In the genomic region with DNA sequence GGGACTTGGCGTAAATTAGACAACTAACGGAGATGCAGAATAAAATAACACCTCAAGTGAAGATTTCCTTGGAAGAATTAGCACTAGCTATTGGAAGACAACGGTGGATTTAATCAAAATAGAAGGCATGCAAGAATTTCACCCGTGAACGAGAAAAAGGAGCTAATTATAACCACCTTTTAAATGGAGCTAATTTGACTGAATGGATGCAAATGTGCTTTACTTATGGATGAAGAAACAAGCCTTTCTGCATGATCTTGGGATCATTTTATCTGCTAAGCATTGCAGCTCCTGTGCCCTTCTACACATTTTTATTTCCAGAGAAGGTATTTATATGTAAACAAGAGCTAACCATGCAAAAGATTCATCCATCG, we compare ENCODE assay signal across 15 mouse cellular contexts.
DNase-seq lines count a peak whose midpoint lies in the region; ATAC-seq and TF ChIP-seq lines count a peak whose summit lies in the region.
"Had no signal": no experiment of that assay in that cellular context is flagged by ENCODE, and none has a peak within 500 bp of the region (broad histone marks: within the 10 kb centered on the region; RNA-seq: fewer than 3 reads in every experiment).

No protein-coding gene starts in this region.

- no peak for DNase-seq in layer of hippocampus, adult 2 months (ENCODE audit: low spot score in 2 of 2)
- DNase-seq in layer of hippocampus, adult 18-20 months (ENCODE audit: low spot score in 2 of 2) = no peak
- no peak for DNase-seq in forebrain, embryonic 11.5 days (ENCODE audit: low spot score)
- DNase-seq in adrenal gland, postnatal 36 days = no peak
- DNase-seq in heart, postnatal 4 days = no peak
- DNase-seq: gastrocnemius, adult 2 months; kidney, adult 8-10 months; kidney, postnatal 36 days; liver; liver, postnatal 0 days; lung, postnatal 14 days; thymus, postnatal 25 days had no signal

- 44% methylated on average over 6 of the region's 6 CpGs for WGBS in forebrain, embryonic 11.5 days
- 29% methylated on average over 6 of the region's 6 CpGs for WGBS in hindbrain, embryonic 15.5 days
- 38% methylated on average over 6 of the region's 6 CpGs for WGBS in neural tube, embryonic 14.5 days

- no peak overlapping the region for H3K27ac ChIP-seq in layer of hippocampus, adult 2 months
- peak overlapping the region; percentile 79 for H3K27ac ChIP-seq in forebrain, embryonic 11.5 days (ENCODE audit: low read depth, low read length)
- H3K27ac ChIP-seq in hindbrain, embryonic 15.5 days (replicated peaks) = peak overlapping the region; percentile 74
- H3K27ac ChIP-seq in neural tube, embryonic 14.5 days (ENCODE audit: low read depth, low read length) = peak overlapping the region; percentile 73
- H3K27ac ChIP-seq: gastrocnemius, adult 2 months had no signal

- peaks cover 11% of the 10 kb centered on the region; the same call in 1 of the 2 replicates for H3K4me1 ChIP-seq in forebrain, embryonic 11.5 days (replicated peaks; ENCODE audit: control insufficient read depth, insufficient read depth, low read length)
- H3K4me1 ChIP-seq in hindbrain, embryonic 15.5 days (replicated peaks) = peaks cover 13% of the 10 kb centered on the region
- H3K4me1 ChIP-seq in neural tube, embryonic 14.5 days (ENCODE audit: control insufficient read depth, insufficient read depth, low read length) = peaks cover 15% of the 10 kb centered on the region; the same call in 1 of the 2 replicates

- H3K9ac ChIP-seq in forebrain, embryonic 11.5 days (ENCODE audit: low read length) = no peak overlapping the region
- H3K9ac ChIP-seq in hindbrain, embryonic 15.5 days = peak overlapping the region; percentile 44
- H3K9ac ChIP-seq in neural tube, embryonic 14.5 days (replicated peaks; ENCODE audit: low read depth, low read length) = peak overlapping the region; percentile 37
- H3K9ac ChIP-seq: liver, postnatal 0 days had no signal

- no peak for TF ChIP-seq CTCF in layer of hippocampus, adult 2 months (conservative IDR thresholded peaks at IDR 0.05)

- H3K4me2 ChIP-seq in forebrain, embryonic 11.5 days (ENCODE audit: low read depth, low read length, severe bottlenecking) = peak overlapping the region; percentile 32; the same call in 1 of the 2 replicates
- H3K4me2 ChIP-seq in hindbrain, embryonic 15.5 days = peak overlapping the region; percentile 55
- H3K4me2 ChIP-seq in neural tube, embryonic 14.5 days (ENCODE audit: low read depth, low read length) = peak overlapping the region; percentile 51

- H3K27me3 ChIP-seq in forebrain, embryonic 11.5 days (ENCODE audit: control insufficient read depth, insufficient read depth, low read length) = no peaks in the 10 kb centered on the region
- no peaks in the 10 kb centered on the region for H3K27me3 ChIP-seq in hindbrain, embryonic 15.5 days
- H3K27me3 ChIP-seq in neural tube, embryonic 14.5 days (ENCODE audit: control insufficient read depth, insufficient read depth, low read length) = no peaks in the 10 kb centered on the region
- H3K27me3 ChIP-seq: CH12.LX had no signal

- peak overlapping the region; percentile 31 for H3K4me3 ChIP-seq in layer of hippocampus, adult 2 months
- H3K4me3 ChIP-seq in forebrain, embryonic 11.5 days (ENCODE audit: low read depth, low read length) = no peak overlapping the region
- H3K4me3 ChIP-seq in hindbrain, embryonic 15.5 days = peak overlapping the region; percentile 44
- H3K4me3 ChIP-seq in neural tube, embryonic 14.5 days (ENCODE audit: low read depth, low read length) = peak overlapping the region; percentile 34
- H3K4me3 ChIP-seq: gastrocnemius, adult 2 months had no signal

- H3K36me3 ChIP-seq in forebrain, embryonic 11.5 days (ENCODE audit: control insufficient read depth, insufficient read depth, low read length) = no peaks in the 10 kb centered on the region
- peaks cover under 1% of the 10 kb centered on the region for H3K36me3 ChIP-seq in hindbrain, embryonic 15.5 days
- no peaks in the 10 kb centered on the region for H3K36me3 ChIP-seq in neural tube, embryonic 14.5 days (ENCODE audit: control insufficient read depth, insufficient read depth, low read length)

- H3K9me3 ChIP-seq in forebrain, embryonic 11.5 days (ENCODE audit: control insufficient read depth, low read length) = no peaks in the 10 kb centered on the region
- no peaks in the 10 kb centered on the region for H3K9me3 ChIP-seq in hindbrain, embryonic 15.5 days
- H3K9me3 ChIP-seq in neural tube, embryonic 14.5 days (ENCODE audit: control insufficient read depth, low read length) = no peaks in the 10 kb centered on the region

- peak; percentile 6; the same call in 1 of the 2 replicates for ATAC-seq in forebrain, embryonic 11.5 days (replicated peaks; ENCODE audit: low FRiP score)
- no peak for ATAC-seq in hindbrain, embryonic 15.5 days (ENCODE audit: low FRiP score, low read depth)
- ATAC-seq in neural tube, embryonic 14.5 days (ENCODE audit: low read depth) = no peak
- ATAC-seq: liver, postnatal 0 days had no signal
